ENCODE assay signal across 8 mouse cellular contexts in the genomic region with DNA sequence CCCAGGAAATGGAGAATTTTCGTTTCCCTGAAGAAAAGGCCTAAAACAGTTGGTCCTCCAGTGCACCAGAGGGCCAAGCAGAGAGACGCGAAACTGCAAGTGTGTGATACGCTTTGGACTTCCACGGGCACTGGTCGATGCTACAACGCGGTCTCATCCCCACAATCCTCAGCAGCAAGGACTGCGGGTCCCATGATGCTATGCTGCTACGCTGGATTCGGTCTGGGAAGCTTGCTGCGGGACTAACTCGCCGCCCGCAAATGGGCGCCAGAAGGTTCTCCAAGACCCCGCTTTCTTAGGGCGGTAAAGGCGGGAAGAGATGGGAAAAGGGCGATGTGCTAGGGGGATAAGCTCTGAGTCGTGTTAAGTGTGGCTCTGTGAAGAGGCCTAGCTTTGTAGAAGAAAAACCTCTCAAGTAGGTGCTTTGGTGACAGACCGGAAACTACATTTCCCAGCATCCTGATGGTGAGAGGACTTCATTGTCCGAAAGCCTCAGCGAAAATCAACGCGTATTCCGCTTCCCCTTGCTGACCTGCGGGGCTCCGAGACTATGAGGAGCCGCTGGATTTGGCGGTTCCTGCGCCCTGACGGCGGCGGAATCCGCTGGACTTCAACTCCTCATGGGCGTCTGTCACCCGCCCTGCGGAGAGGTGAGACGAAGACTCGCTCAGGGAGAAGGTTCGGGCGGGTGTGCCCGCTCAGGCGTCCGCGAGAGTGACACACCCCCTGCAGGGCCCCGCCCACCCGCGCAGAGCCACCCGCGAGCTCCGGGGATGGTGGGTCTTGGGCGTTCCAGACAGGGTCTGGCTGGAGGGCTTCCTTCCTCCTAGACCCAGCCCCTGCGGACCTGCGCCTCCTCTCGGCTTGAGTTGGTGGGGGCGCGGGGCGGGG. TPM values are rescaled to one million over a fixed set of nuclear protein-coding genes. Genes with fewer than 3 reads are reported as not detected.
DNase-seq lines count a peak whose midpoint lies in the region; ATAC-seq and TF ChIP-seq lines count a peak whose summit lies in the region.

Gene Ccdc90b, plus strand, starts transcription at position 164 of the 891 bp plus-strand sequence.

- under 1% methylated on average over 60 of the region's 60 CpGs for WGBS in hindbrain, embryonic 12.5 days
- WGBS in lung, postnatal 0 days, result under 1% methylated on average over 59 of the region's 60 CpGs

- DNase-seq in T-cell, adult 2 months (ENCODE audit: low spot score), result peak; percentile 85
- DNase-seq in cerebellum, postnatal 25 days, result peak; percentile 91 to 95
- DNase-seq in frontal cortex, postnatal 14 days (ENCODE audit: low spot score in 2 of 2), result peak; percentile 84 to 86
- DNase-seq in layer of hippocampus, postnatal 10 days (ENCODE audit: low spot score in 2 of 2), result peak; percentile 85 to 89
- DNase-seq in lung, postnatal 0 days (ENCODE audit: low spot score), result peak; percentile 98
- DNase-seq in ovary, postnatal 10 days (ENCODE audit: low spot score), result peak; percentile 79
- DNase-seq in thymus, postnatal 0 days (ENCODE audit: low spot score), result peak; percentile 90

- peaks cover 7% of the 10 kb centered on the region for H3K4me1 ChIP-seq in hindbrain, embryonic 12.5 days
- H3K4me1 ChIP-seq in lung, postnatal 0 days (ENCODE audit: insufficient read depth, low read depth, low read length), result no peaks in the 10 kb centered on the region

- H3K4me3 ChIP-seq in hindbrain, embryonic 12.5 days, result peak within 1 kb of the TSS; percentile 66
- peak within 1 kb of the TSS; percentile 89 for H3K4me3 ChIP-seq in lung, postnatal 0 days (ENCODE audit: low read depth, low read length)

- peak within 1 kb of the TSS; percentile 93 for H3K27ac ChIP-seq in hindbrain, embryonic 12.5 days
- H3K27ac ChIP-seq in lung, postnatal 0 days (ENCODE audit: low read length), result peak within 1 kb of the TSS; percentile 84

- H3K9me3 ChIP-seq in hindbrain, embryonic 12.5 days (replicated peaks), result no peaks in the 10 kb centered on the region
- H3K9me3 ChIP-seq in lung, postnatal 0 days (ENCODE audit: low read length), result no peaks in the 10 kb centered on the region

- TF ChIP-seq EP300 in lung, postnatal 0 days (IDR thresholded peaks at IDR 0.05), result no peak; the same call in 1 of the 2 replicates

- peak; percentile 99 for ATAC-seq in hindbrain, embryonic 12.5 days (ENCODE audit: low FRiP score)
- ATAC-seq in lung, postnatal 0 days, result peak; percentile 97

- H3K4me2 ChIP-seq in hindbrain, embryonic 12.5 days (replicated peaks), result peak within 1 kb of the TSS; percentile 56
- H3K4me2 ChIP-seq in lung, postnatal 0 days (replicated peaks; ENCODE audit: low read depth, low read length), result peak within 1 kb of the TSS; percentile 72

- peak within 1 kb of the TSS; percentile 64 for H3K9ac ChIP-seq in hindbrain, embryonic 12.5 days
- H3K9ac ChIP-seq in lung, postnatal 0 days (replicated peaks; ENCODE audit: low read depth), result peak within 1 kb of the TSS; percentile 83

- no peaks in the 10 kb centered on the region for H3K27me3 ChIP-seq in hindbrain, embryonic 12.5 days
- no peaks in the 10 kb centered on the region for H3K27me3 ChIP-seq in lung, postnatal 0 days (replicated peaks; ENCODE audit: insufficient read depth, low read length)

- TF ChIP-seq CTCF in lung, postnatal 0 days (IDR thresholded peaks at IDR 0.05), result peak; percentile 71

- no peaks in the 10 kb centered on the region for H3K36me3 ChIP-seq in hindbrain, embryonic 12.5 days
- H3K36me3 ChIP-seq in lung, postnatal 0 days (ENCODE audit: insufficient read depth, low read length), result no peaks in the 10 kb centered on the region

RNA-seq across cellular contexts. Expression of gene Ccdc90b, which starts in this region (rescaled TPM):
- 74.6 and 77.6 TPM in 2 replicates for polyA plus RNA-seq in hindbrain, embryonic 12.5 days (2016; fragmentation: Nextera tagmentation; extraction: Ambion mirVana)
- 10 to 100 TPM; 15.7 to 16.2 TPM for total RNA-seq in layer of hippocampus, postnatal 10 days (2021)
- 36.9 and 41.2 TPM in 2 replicates for polyA plus RNA-seq in lung, postnatal 0 days (2015; fragmentation: Nextera tagmentation; extraction: Ambion mirVana)
- 34.2 and 34.5 TPM in 2 replicates for polyA plus RNA-seq in thymus, postnatal 0 days (2015; fragmentation: Nextera tagmentation; extraction: Ambion mirVana)

Comparison
In these comparisons a context has a peak if more than half of its experiments do, and no peak if none do; other contexts are left out.
1. Peak in every context shown above with its lines: DNase-seq, ATAC-seq, H3K4me3 ChIP-seq and H3K27ac ChIP-seq.